Mouse (Mus musculus) testis, postnatal 14 days (tissue): ENCODE data around the gene Tubb4a.
A peak's percentile ranks its signal among the peaks of the same experiment; 100 is the strongest.

Source experiments
- DNase-seq: peaks from one replicate; pipeline ENCODE4 v3.0.0; 2021; ENCODE audit warnings: low spot score

Tubb4a gene

GRCm38 (mm10) chr17:57102276-57102675 is 14.7 kb upstream of the Tubb4a start:
- no peak for DNase-seq

- DNase-seq = no peak
Measured at GRCm38 (mm10) chr17:57099629-57100325, 12.2 kb upstream of the Tubb4a start.

- DNase-seq = no peak
Measured at GRCm38 (mm10) chr17:57098321-57098720, 10.7 kb upstream of the Tubb4a start.

- DNase-seq = peak; percentile 66
Measured at GRCm38 (mm10) chr17:57096623-57096920, 9.0 kb upstream of the Tubb4a start.

GRCm38 (mm10) chr17:57095855-57096622 is 8.5 kb upstream of the Tubb4a start:
- DNase-seq = peak; percentile 24

GRCm38 (mm10) chr17:57094222-57094621 is 6.6 kb upstream of the Tubb4a start:
- DNase-seq = no peak

GRCm38 (mm10) chr17:57085970-57086757 is 1.4 kb downstream of the Tubb4a start:
- no peak for DNase-seq

- DNase-seq = no peak
Measured at GRCm38 (mm10) chr17:57082481-57082880, 5.1 kb downstream of the Tubb4a start.

GRCm38 (mm10) chr17:57081234-57081842 is 6.2 kb downstream of the Tubb4a start:
- DNase-seq = no peak

GRCm38 (mm10) chr17:57079919-57080318 is 7.7 kb downstream of the Tubb4a start:
- no peak for DNase-seq

- no peak for DNase-seq
Measured at GRCm38 (mm10) chr17:57078336-57078735, 9.2 kb downstream of the Tubb4a start, which contains the start of gene Dennd1c. Gene Dennd1c (minus strand): TSS chr17:57078514.

GRCm38 (mm10) chr17:57076916-57077315 is 10.7 kb downstream of the Tubb4a start:
- no peak for DNase-seq

GRCm38 (mm10) chr17:57070699-57071098 is 16.9 kb downstream of the Tubb4a start:
- peak; percentile 53 for DNase-seq

- no peak for DNase-seq
Measured at GRCm38 (mm10) chr17:57070272-57070671, 17.3 kb downstream of the Tubb4a start.

- DNase-seq = no peak
Measured at GRCm38 (mm10) chr17:57066908-57067307, 20.7 kb downstream of the Tubb4a start.

GRCm38 (mm10) chr17:57063031-57063430 is 24.6 kb downstream of the Tubb4a start:
- no peak for DNase-seq

- no peak for DNase-seq
Measured at GRCm38 (mm10) chr17:57062548-57062947, 25.0 kb downstream of the Tubb4a start.

GRCm38 (mm10) chr17:57062011-57062521 is 25.5 kb downstream of the Tubb4a start:
- peak; percentile 56 for DNase-seq

GRCm38 (mm10) chr17:57061069-57061468 is 26.5 kb downstream of the Tubb4a start:
- DNase-seq = no peak

- DNase-seq = peak; percentile 97
Measured at GRCm38 (mm10) chr17:57060231-57060801, 27.3 kb downstream of the Tubb4a start.

- peak; percentile 80 for DNase-seq
Measured at GRCm38 (mm10) chr17:57059486-57059977, 28.1 kb downstream of the Tubb4a start, which contains the start of gene Slc25a23. Gene Slc25a23 (minus strand): TSS chr17:57059863.
